Mouse (Mus musculus) c-Kit-positive CD71-negative TER-119-negative erythroid progenitor cells, embryonic 14.5 days (primary cell): ENCODE data around the gene Rasa3.
A peak's percentile ranks its signal among the peaks of the same experiment; 100 is the strongest.

Experiments used
- DNase-seq: peaks from one replicate; pipeline ENCODE4 v3.0.0-alpha.2; 2013; ENCODE audit warnings: low read depth

Rasa3 gene

GRCm38 (mm10) chr8:13677413-13677883 lies at the start of gene Rasa3:
Rasa3 (minus strand) TSS chr8:13677603.
- DNase-seq, result peak; percentile 92

DNA sequence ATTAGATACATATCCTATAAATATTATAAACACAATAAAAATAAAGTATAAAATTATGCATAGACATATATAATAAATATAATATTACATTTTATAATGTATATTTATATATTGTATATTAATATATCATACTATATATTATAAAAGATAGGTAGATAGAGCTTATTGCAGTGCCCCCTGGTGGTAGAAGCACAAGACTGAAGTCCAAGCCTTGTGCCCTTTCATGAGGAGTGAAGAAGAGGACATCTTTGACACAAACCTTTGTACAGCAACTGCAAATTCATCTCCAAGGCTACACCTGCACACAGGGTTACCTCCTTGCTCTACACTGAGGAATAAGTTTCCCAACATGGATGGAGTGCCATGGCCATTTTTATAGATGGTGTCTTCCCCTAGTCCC lies 48.3 kb upstream of the Rasa3 start:
- peak; percentile 40 for DNase-seq

GRCm38 (mm10) chr8:13718980-13719379 lies 41.6 kb upstream of the Rasa3 start:
- DNase-seq, result no peak

DNA sequence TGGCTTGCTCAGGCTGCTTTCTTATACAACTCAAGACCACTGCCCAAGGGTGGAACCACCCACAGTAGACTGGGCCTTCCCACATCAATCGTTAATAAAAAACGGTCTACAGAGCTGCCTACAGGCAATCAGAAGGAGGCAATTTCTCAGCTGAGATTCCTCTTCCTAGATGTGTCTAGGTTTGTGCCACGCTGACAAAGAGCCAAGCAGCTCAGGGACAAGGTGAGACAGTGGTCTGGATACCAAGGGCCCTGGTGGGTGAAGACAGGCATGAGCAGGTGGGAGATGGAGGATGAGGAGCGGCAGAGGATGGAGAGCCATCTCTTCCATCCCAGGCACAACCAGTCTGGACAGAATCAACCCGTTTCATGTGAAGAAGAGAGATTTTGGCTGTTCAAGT lies 31.1 kb upstream of the Rasa3 start:
- no peak for DNase-seq

DNA sequence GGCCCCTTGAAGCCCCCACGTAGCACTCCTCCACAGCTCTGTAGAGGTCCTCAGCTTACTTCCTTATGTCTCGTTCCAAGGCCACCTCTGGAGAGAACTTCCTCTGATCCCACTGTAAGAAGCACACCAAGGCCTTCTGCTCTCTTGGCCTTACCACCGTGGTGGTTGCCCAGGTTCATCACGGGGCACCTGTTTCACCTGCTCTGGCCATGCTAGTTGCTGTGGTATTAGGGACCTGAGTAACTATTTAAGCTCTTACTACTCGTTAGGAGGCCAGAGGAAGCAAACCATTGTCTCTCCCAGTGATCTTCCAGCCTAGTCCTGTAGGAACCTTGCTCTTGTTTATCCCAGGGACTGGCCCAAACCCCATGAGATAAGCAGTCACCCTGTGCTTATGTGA lies 29.5 kb upstream of the Rasa3 start:
- no peak for DNase-seq

DNA sequence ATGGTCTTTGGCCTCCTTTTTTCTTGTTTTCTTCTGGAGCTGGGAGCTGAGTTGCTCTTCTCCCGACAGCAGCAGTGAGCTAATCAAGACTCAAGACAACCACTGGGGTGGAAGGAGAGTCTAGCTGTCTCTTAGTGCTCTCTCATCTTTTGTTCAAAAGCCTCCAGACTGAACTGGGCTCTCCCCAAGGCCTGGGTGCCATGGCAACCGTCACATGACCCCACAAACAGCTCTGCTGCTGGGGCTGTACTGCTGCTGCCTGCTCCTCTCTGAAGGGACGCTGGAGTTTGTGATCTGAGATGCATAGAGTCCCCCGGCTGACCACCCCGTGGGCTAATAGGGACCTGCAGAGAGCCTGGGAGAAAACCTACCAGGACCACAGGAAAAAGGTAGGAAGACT lies 28.3 kb upstream of the Rasa3 start, which contains the start of gene Cfap97d2:
TSS of gene Cfap97d2 (plus strand) at position 222 of the 400 bp plus-strand sequence.
- no peak for DNase-seq

- DNase-seq, result no peak
These were observed 26.9 kb upstream of the Rasa3 start for GRCm38 (mm10) chr8:13704301-13704700.

- no peak for DNase-seq
These were observed 26.4 kb upstream of the Rasa3 start for GRCm38 (mm10) chr8:13703756-13704155.

GRCm38 (mm10) chr8:13702755-13703154 lies 25.4 kb upstream of the Rasa3 start:
- no peak for DNase-seq

DNA sequence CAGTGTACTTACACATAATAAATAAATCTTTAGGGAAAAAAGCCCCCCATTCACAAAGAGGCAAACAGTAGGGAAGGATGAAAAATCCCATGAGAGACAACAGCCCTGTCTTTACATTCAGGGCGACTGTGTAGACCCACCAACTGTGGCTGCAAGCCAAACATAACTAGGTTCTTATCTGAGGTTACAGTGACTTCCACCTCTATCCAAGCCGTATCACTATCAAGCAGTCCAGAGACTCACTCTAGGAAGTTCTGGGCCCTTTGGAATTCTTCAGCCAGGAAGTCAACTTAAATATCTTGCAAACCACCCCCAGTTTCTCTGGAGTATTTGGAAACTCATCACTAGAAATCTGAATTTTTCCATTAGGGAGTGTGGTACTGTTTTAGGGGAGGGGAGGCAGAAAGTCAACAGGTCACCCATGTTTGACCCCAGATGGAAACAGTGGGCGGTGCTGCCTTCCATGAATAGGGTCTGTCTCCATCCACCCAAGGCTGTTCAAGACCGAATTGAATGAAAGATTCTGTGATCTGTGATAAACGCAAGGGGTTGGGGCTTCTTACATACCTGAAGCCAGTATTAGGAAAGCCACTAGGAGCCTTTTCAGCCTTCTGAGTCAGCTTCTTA lies 22.0 kb upstream of the Rasa3 start:
- no peak for DNase-seq

GRCm38 (mm10) chr8:13698281-13698680 lies 20.9 kb upstream of the Rasa3 start:
- no peak for DNase-seq

GRCm38 (mm10) chr8:13697681-13698080 lies 20.3 kb upstream of the Rasa3 start:
- DNase-seq, result no peak

GRCm38 (mm10) chr8:13697196-13697595 lies 19.8 kb upstream of the Rasa3 start:
- DNase-seq, result no peak

DNA sequence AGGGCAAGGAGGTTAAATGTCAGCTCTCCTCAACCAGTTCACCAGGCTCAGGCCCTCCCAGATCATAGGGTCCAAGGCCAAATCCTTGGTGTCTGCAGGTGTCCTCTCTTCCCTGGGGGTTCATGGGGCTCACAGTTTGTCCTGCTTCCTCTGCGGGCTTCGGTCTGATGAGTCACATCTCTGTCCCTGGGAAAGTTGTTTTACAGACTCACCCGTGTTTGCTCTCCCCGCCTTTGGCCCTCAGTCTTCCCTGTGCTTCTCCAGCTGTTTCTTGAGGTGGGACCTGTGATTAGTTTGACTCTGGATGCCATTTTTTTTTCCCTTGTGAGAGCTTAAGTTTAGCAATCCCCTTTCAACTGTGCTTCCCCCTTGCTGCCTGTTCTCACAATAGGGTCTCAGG lies 18.8 kb upstream of the Rasa3 start:
- no peak for DNase-seq

DNA sequence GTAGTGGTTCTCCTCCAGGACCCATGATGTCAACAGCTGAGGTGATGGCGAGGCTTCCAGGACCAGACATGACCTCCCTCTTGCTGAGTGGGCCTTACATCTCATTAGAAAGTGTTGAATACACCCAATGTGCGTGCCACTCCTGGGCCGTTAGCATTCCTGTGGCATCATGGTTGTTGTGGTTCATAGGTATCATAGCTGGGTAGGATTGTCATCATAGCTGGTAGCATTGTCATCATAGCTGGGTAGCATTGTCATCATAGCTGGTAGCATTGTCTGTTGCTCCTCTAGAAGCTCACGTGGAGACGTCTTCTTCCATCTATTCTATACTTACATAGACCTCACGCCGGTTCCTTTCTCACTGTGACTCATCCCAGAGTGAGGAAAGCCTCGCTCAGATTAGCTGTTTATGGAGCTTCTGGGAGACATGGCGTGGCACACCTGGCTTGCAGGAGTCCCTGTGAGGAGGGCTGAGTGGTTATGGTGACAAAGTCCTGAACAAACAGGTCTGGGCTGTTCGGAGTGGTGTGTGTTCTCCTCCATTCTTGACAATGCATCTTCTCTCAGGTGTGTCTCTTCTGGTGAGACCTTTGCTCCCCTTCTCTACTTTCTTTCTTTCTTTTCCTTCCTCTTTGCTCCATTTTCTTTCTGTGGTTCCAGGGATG lies 17.9 kb upstream of the Rasa3 start:
- no peak for DNase-seq

- DNase-seq, result no peak
These were observed 17.3 kb upstream of the Rasa3 start for GRCm38 (mm10) chr8:13694735-13695134.

GRCm38 (mm10) chr8:13692302-13693066 lies 15.1 kb upstream of the Rasa3 start:
- DNase-seq, result no peak

GRCm38 (mm10) chr8:13689331-13689730 lies 11.9 kb upstream of the Rasa3 start:
- DNase-seq, result no peak

GRCm38 (mm10) chr8:13688461-13688860 lies 11.1 kb upstream of the Rasa3 start:
- DNase-seq, result no peak

DNA sequence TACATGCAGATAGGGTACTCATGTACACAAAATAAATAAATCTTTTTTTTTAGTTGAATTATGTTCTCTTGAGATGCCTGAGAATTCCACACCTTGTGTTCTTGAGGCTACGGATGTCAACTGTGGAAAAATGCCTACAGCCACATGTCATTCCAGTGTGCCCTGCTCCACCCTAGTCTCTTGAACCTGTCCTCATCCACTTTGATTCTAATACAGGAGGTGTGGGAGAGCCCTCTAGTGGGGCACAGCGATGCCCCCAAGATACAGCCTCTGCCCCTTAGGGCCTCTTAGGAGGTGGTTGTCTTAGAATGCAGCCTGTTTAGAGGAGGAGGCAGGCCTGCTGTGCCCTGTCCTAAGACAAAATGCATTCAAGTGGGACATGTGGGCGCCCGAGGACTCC lies 10.5 kb upstream of the Rasa3 start:
- no peak for DNase-seq

DNA sequence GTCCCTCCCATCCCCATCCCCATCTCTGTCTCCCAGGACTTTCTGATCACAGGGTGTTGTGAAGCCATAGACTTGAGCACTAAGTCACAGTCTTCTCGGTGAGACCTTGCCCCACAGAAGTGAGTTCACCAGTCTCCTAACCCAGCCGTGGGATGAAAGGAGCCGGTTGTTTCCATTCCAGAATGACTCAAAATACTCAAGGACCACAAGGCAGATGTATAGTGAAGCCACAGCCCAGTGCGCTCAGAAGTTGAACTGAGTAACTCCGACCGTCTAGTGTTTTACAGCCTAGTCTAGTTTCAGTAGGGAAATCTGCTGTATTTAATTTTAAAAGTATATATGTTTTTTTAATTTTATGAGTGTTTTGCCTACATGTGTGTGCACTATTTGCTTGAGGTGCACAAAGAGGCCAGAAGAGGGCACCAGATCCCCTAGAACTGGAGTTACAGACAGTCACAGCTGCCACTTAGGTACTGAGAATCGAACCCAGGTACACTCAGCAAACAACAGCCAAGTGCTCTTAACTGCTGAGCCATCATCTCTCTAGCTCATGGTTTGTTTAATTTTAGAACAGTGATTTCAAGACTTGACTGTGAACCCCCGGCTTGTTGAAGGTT lies 9.8 kb upstream of the Rasa3 start:
- DNase-seq, result no peak

GRCm38 (mm10) chr8:13686426-13686825 lies 9.0 kb upstream of the Rasa3 start:
- no peak for DNase-seq
